Mouse (Mus musculus) hematopoietic stem cell, adult 5-6 weeks (primary cell): ENCODE results near the gene Tesk2. TPM values are rescaled to one million over a fixed set of nuclear protein-coding genes. Genes with fewer than 3 reads are reported as not detected.
"Not testable (repeated sequence)": the region's sequence is repeated elsewhere in the genome, so short reads cannot be mapped to it uniquely, and the experiment has no call there.

ENCODE experiments used
- ATAC-seq, 2 experiments: fragments of 125-278 bp in 1 of 2; replicated peaks in 1 of 2; 2 replicates each; pipeline ENCODE4 v1.8.0; 2016 to 2017; ENCODE audit warnings: inconsistent platforms in 2 of 2, mild to moderate bottlenecking in 2 of 2, moderate number of reproducible peaks in 2 of 2, low read depth in 1 of 2, moderate TSS enrichment in 1 of 2; ENCODE audit not compliant: low FRiP score in 2 of 2, poor library complexity in 2 of 2, severe bottlenecking in 2 of 2, insufficient read depth in 1 of 2, low TSS enrichment in 1 of 2
- total RNA-seq: library from RNA; stranded (forward); fragments of 172-1452, 232-1000 nt; gene quantifications from 2 replicates; pipeline ENCODE4 v1.2.3, GENCODE M21; 2017

Gene Tesk2
- 6.1 and 6.9 TPM in 2 replicates for total RNA-seq

DNA sequence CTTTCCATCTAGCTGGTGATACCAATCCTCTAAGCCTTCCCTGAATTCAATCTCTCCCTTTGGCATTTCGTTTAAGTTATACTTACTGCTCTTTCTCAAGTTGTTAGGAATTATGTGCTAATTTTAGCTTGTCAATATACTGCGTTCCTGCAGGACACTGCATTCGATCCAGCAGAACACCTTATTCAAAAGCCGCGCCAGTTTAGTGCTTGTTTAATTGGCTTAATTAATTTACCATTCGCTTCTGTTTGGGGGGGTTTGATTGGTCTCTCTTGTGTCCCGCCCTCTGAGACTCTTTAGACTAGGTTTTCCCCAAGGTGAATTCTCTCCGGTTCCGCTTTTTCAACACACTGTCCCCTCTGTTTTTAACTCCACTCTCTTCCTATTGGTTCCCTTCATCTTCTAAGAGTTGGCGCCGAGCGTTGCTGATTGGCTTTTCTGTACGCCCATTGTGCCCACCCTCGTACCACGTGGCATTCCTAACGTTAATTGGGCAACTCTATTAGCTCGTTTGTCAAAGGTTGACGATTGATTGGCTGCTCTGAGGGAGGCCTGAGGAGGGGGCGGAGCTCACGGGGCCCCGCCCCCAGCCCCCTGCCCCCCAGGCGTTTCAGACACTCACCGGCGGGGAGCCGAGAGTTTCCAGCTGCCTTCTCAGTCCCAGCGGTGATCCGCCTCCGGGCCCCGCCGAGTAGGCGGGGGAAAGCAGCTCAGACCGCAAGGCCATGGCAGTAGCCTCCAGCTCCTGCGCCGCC lies at the start of gene Tesk2:
Gene Tesk2, plus strand, starts transcription at position 606 of the 755 bp plus-strand sequence.
- peak; percentile 95 to 98 for ATAC-seq

DNA sequence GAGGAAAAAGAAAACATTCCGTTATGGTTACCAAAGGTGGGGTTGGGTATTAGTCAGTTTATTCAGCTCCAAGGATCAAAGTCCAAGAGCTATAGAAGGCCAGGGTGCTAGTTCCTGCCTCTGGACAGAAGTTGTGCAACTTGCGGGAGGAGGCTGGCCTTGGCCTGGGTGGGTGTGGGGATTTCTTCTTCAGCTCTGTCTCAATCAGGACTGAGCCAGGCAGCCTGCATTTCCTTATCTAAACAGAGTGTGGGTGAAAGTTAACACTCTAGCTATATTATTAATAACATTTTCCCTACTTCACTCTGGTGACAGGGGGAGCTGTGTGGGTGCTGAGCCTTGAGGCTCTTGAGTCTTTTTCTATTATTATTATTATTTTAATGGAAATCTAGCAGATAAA lies 48.0 kb upstream of the Tesk2 start:
- ATAC-seq: peak in 1 of 2 experiments; percentile 4; a peak in 1 of 4 replicates

- ATAC-seq: not testable (repeated sequence)
Measured at GRCm38 (mm10) chr4:116674761-116675160, 46.0 kb upstream of the Tesk2 start.

- ATAC-seq: no peak
Measured at GRCm38 (mm10) chr4:116676027-116676426, 44.7 kb upstream of the Tesk2 start.

- ATAC-seq: no peak
Measured at GRCm38 (mm10) chr4:116677808-116678207, 42.9 kb upstream of the Tesk2 start.

DNA sequence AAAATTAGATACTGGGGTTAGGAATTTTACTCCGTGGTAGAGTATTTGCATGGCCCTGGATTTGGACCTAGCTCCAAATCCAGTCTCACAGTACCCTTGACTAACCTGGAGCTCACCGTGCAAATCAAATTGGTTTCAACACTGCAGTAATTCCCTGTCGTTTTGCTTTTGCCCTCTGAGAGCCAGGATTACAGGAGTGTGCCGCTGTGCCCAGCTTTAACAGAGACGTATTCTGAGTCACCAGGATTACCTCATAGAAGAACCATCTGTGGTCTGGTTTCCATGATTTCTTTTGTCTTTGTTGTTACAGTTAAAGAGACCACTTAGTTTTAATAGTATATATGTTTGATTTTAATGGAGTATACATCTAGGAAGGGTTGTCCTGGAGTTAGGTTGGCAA lies 41.6 kb upstream of the Tesk2 start:
- no peak for ATAC-seq

- ATAC-seq: not testable (repeated sequence)
Measured at GRCm38 (mm10) chr4:116680521-116680920, 40.2 kb upstream of the Tesk2 start.

GRCm38 (mm10) chr4:116683957-116684356 lies 36.8 kb upstream of the Tesk2 start:
- ATAC-seq: no peak

GRCm38 (mm10) chr4:116684665-116685064 lies 36.1 kb upstream of the Tesk2 start:
- no peak for ATAC-seq

GRCm38 (mm10) chr4:116685402-116686061 lies 35.2 kb upstream of the Tesk2 start, which contains the start of gene Prdx1:
Gene Prdx1 (plus strand): TSS chr4:116685544.
- peak; percentile 80 to 92 for ATAC-seq

DNA sequence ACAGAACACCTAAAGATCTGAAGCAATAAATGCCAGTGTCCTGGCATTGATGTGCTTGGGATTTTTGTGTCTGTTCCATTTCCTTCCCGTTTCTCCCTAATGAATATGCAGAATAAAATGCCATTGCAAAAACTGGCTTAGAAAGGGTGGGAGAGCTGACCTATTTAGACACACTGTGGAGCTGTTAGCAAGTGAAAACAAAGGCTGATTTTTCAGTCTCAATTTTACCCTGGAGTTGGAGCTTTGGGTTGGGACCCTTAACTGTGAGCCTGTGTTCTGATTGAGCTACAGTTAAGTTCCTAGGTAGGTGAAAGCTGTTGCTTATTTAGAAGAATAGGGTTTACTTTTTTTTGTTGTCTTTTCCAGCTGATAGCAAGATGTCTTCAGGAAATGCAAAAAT lies 33.7 kb upstream of the Tesk2 start:
- no peak for ATAC-seq

DNA sequence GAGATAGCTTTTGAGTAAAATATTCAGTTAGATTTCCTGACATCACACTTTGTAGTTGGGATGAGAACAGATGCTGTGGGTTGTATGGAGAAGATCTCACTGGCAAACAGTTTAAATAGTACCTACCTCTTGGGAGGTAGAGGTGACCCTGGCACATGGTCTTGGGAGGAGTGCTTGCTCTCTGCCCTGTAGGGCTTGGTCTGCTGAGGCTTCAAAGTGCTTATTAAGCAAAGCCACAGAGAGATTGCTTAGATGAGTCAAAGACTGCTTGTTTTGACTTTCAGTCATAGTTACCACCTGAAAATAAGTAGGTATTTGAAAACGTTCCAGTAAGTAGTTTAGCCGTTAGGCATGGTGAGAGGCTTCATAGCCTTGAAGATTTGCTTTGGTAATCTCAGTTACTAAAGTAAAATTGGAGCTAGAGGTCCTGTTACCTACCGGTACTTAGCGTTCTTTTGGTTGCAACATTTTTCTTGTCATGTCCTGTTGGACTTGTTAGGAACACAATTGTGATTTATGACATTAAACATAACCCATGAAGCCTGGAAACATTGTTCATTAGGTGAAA lies 31.4 kb upstream of the Tesk2 start:
- ATAC-seq: no peak

GRCm38 (mm10) chr4:116692146-116692545 lies 28.6 kb upstream of the Tesk2 start:
- ATAC-seq: no peak

- no peak for ATAC-seq
Measured at GRCm38 (mm10) chr4:116693785-116694184, 27.0 kb upstream of the Tesk2 start.

- no peak for ATAC-seq
Measured at GRCm38 (mm10) chr4:116698693-116699342, 21.9 kb upstream of the Tesk2 start.

DNA sequence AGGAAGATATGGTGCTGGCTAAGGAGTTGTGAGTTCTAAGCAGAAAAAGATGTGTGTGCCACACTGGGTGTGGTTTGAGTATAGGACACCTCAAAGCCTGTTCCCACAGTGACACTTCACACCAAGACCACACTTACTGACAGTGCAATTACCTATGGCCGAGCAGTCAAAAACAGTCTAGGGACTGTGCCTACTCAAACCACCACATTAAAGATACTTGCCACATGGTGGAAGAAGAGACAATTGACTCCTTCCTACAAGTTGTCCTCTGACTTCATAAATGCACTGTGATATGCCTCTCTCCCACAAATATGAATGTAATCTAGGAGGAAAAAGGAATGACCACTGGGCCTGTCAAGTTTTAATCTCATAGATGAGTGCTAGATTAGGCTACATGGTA lies 19.8 kb upstream of the Tesk2 start:
- ATAC-seq: no peak

DNA sequence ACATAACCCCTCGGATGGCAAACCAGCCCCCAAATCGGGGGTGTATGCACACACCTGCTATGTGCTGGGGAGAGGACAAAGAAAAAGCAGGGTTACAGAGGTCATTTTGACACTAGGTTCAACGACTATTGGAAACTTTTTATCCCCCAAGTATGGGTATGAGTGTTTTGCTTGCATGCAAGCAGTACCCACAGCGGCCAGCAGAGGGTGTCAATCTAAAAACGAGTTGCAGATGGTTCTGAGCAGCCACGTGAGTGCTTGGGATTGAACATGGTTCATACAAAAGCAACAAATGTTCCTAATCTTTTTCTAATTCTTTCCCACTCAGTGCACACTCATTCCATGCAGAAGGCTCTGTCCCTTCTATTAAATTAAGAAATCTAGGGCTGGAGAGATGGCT lies 16.9 kb upstream of the Tesk2 start:
- peak in 1 of 2 experiments; percentile 38; a peak in 1 of 4 replicates for ATAC-seq

DNA sequence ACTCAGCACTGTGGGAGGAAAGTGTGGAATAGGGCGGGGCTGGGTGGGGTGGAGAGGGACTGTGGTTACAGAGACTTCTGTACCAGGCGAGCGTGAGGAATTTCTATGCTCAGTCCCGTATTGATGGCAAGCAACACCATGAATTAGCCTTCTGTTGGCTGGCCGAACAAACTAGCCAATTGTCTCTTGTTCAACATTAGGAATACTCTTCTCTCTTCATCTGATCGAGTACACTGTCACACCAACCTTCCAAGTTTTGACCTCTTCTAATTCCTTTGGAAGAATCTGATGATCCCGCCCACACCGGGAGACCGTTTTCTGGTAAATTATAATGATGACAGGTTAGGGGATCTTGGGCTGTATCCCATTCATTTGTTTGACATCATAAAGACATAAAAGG lies 13.1 kb upstream of the Tesk2 start:
- no peak for ATAC-seq
